Mouse (Mus musculus): Measurements from ENCODE around the gene Pcf11. TPM values are rescaled to one million over a fixed set of nuclear protein-coding genes. Genes with fewer than 3 reads are reported as not detected.

Pcf11 gene
- polyA plus RNA-seq, 1 experiment from 2014 or later: 9.5 TPM

DNA sequence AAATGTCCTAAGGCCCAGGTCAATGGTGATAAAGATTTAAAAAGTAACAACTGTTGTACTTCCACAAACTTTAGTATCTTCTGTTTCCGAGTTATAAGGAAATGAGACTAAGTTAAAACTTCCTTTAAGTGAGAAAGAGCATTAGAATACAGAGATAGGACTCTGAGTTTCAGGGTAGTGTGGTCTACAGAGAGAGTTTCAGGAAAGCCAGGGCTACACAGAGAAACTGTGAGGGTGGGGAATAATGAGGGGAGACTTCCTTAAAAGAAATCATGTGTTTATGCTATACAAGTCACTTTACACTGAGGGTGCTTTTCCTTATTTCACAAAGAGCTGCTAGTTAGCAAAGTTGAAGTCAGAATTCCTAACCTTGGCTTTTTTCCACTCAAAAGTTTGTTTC is 16.4 kb downstream of the Pcf11 start:
- no peak overlapping the region for H3K4me2 ChIP-seq (ENCODE audit: low read depth, low read length)
- no peak overlapping the region for H3K27ac ChIP-seq (ENCODE audit: low read length)
- H3K27me3 ChIP-seq (ENCODE audit: control insufficient read depth, insufficient read depth, low read depth, low read length): no peaks in the 10 kb centered on the region
- ATAC-seq (ENCODE audit: low read depth): no peak
- H3K4me1 ChIP-seq (ENCODE audit: control insufficient read depth, low read depth, low read length): no peaks in the 10 kb centered on the region
- no peak overlapping the region for H3K4me3 ChIP-seq (ENCODE audit: low read depth, low read length)
- 66% methylated on average over 1 of the region's 1 CpGs for WGBS (ENCODE audit: insufficient replicate concordance)
- H3K9me3 ChIP-seq (replicated peaks; ENCODE audit: control insufficient read depth, low read length): no peaks in the 10 kb centered on the region
- peaks cover 42% of the 10 kb centered on the region for H3K36me3 ChIP-seq (ENCODE audit: control insufficient read depth, insufficient read depth)
- no peak overlapping the region for H3K9ac ChIP-seq (ENCODE audit: low read depth, low read length)

DNA sequence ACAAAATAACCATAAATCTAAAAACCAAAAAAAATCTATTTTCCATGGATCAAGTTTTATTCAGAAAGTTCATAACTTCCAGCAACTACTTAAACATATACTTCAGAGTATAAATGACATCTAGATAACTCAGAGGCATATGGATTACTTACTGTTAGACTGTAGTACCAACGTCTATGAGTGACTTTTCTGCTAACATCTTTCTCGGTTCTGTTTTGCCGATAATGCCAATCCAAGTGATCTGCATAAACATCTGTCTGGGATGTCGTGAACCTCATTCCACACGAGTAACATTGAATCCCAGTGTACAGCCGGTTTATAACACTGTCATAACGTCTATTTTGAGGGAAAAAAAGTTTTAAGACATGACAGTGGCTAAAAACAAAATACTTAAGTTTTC is 21.9 kb downstream of the Pcf11 start:
- no peak overlapping the region for H3K27ac ChIP-seq (ENCODE audit: low read length)
- no peak overlapping the region for H3K4me2 ChIP-seq (ENCODE audit: low read depth, low read length)
- no peaks in the 10 kb centered on the region for H3K27me3 ChIP-seq (ENCODE audit: control insufficient read depth, insufficient read depth, low read depth, low read length)
- ATAC-seq (ENCODE audit: low read depth): no peak
- 83% methylated on average over 7 of the region's 7 CpGs for WGBS (ENCODE audit: insufficient replicate concordance)
- no peaks in the 10 kb centered on the region for H3K4me1 ChIP-seq (ENCODE audit: control insufficient read depth, low read depth, low read length)
- H3K36me3 ChIP-seq (ENCODE audit: control insufficient read depth, insufficient read depth): peaks cover 39% of the 10 kb centered on the region
- H3K9ac ChIP-seq (ENCODE audit: low read depth, low read length): no peak overlapping the region
- no peaks in the 10 kb centered on the region for H3K9me3 ChIP-seq (replicated peaks; ENCODE audit: control insufficient read depth, low read length)
- no peak overlapping the region for H3K4me3 ChIP-seq (ENCODE audit: low read depth, low read length)

DNA sequence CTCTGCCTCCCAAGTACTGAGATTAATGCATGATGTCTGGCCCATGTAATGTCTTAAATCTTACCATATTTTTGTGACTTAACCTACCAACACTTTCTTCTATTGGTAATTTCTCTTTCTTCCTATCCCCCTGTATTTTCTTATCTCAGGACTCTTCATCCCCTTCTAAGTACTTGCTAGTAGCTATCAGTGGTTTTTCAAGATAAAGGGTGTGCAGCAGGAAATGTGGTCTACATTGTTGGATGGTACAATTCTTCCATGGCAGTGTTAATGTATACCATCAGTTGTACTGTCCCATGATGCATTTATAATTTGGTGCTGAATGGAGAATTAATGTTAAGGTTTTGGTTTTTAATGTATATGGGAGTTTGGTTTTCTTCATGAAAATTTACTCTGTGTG is 27.4 kb downstream of the Pcf11 start:
- Histone ChIP-seq H3K9ac (ENCODE audit: low read depth, low read length) (no peak overlapping the region), H3K9me3 (replicated peaks; ENCODE audit: control insufficient read depth, low read length) (no peaks in the 10 kb centered on the region), H3K27ac (ENCODE audit: low read length) (no peak overlapping the region), H3K4me2 (ENCODE audit: low read depth, low read length) (no peak overlapping the region), H3K4me1 (ENCODE audit: control insufficient read depth, low read depth, low read length) (peaks cover 2% of the 10 kb centered on the region), H3K27me3 (ENCODE audit: control insufficient read depth, insufficient read depth, low read depth, low read length) (no peaks in the 10 kb centered on the region), H3K4me3 (ENCODE audit: low read depth, low read length) (no peak overlapping the region), H3K36me3 (ENCODE audit: control insufficient read depth, insufficient read depth) (peaks cover 29% of the 10 kb centered on the region)
- ATAC-seq (ENCODE audit: low read depth): no peak

DNA sequence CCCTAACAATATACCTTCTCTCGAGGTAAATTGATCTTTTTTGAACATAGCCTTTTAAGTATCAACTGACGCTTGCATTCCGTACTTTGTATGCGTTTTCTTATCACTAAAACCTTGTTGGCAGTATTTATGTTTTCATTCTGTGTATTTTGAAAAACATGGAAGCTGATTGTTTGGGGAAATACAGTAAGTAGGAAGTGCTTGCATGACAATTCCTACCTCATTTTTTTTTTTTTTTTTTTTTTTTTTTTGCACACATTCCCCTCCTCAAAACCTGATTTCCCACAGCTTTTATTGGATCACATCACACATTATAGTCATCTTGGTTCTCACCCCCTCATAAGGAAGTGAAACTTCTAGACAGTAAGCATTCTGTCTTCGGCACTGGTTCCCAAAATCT is 31.7 kb downstream of the Pcf11 start:
- WGBS (ENCODE audit: insufficient replicate concordance): 73% methylated on average over 5 of the region's 5 CpGs
- Histone ChIP-seq H3K27me3 (ENCODE audit: control insufficient read depth, insufficient read depth, low read depth, low read length) (peaks cover 9% of the 10 kb centered on the region), H3K9me3 (replicated peaks; ENCODE audit: control insufficient read depth, low read length) (no peaks in the 10 kb centered on the region), H3K9ac (ENCODE audit: low read depth, low read length) (no peak overlapping the region), H3K36me3 (ENCODE audit: control insufficient read depth, insufficient read depth) (peaks cover 5% of the 10 kb centered on the region), H3K4me1 (ENCODE audit: control insufficient read depth, low read depth, low read length) (peaks cover 10% of the 10 kb centered on the region), H3K4me2 (ENCODE audit: low read depth, low read length) (peak overlapping the region; percentile 99; the same call in 1 of the 2 replicates), H3K4me3 (ENCODE audit: low read depth, low read length) (peak overlapping the region; percentile 75; the same call in 1 of the 2 replicates), H3K27ac (ENCODE audit: low read length) (no peak overlapping the region)
- ATAC-seq (ENCODE audit: low read depth): no peak

DNA sequence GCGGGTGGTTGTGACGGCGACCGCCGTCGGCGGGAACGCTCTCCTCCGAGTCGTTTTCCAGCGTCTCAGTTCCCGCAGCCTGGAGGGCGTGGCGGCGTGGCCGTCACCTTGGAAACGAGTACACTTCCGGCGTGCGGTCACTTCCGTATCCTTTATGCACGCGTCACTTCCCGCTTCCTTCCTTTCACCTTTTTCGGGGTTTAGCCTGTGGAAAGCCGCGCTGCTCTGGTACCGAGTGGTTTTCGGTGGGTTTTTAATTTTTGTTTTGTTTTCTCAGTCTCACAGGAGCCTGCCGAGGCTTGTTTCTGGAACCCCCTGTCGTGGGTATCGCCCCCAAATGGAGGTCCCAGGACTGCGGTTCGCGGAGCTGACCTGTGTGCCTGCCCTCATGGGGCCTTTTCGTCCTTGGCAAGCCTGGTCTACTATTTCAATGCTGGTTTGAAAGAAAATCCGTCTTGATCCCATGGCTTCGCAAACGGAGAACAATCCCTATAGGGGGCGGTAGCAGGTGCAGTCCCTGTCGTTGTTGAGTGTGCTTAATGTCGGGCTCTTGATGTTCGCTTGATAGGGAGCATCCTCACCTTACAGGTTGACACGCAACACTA is 32.6 kb downstream of the Pcf11 start, which contains the start of gene Ankrd42:
TSS of gene Ankrd42 (minus strand) at position 122 of the 605 bp plus-strand sequence.
- peak within 1 kb of the TSS; percentile 41; the same call in 1 of the 2 replicates for H3K27ac ChIP-seq (ENCODE audit: low read length)
- H3K4me2 ChIP-seq (ENCODE audit: low read depth, low read length): peak within 1 kb of the TSS; percentile 99
- ATAC-seq (ENCODE audit: low read depth): peak; percentile 98
- peaks cover 10% of the 10 kb centered on the region for H3K4me1 ChIP-seq (ENCODE audit: control insufficient read depth, low read depth, low read length)
- peaks cover under 1% of the 10 kb centered on the region; the same call in 1 of the 2 replicates for H3K36me3 ChIP-seq (ENCODE audit: control insufficient read depth, insufficient read depth)
- peaks cover 9% of the 10 kb centered on the region for H3K27me3 ChIP-seq (ENCODE audit: control insufficient read depth, insufficient read depth, low read depth, low read length)
- H3K9ac ChIP-seq (ENCODE audit: low read depth, low read length): peak within 1 kb of the TSS; percentile 74
- H3K4me3 ChIP-seq (ENCODE audit: low read depth, low read length): peak within 1 kb of the TSS; percentile 75
- H3K9me3 ChIP-seq (replicated peaks; ENCODE audit: control insufficient read depth, low read length): no peaks in the 10 kb centered on the region
- WGBS (ENCODE audit: insufficient replicate concordance): under 1% methylated on average over 44 of the region's 44 CpGs

DNA sequence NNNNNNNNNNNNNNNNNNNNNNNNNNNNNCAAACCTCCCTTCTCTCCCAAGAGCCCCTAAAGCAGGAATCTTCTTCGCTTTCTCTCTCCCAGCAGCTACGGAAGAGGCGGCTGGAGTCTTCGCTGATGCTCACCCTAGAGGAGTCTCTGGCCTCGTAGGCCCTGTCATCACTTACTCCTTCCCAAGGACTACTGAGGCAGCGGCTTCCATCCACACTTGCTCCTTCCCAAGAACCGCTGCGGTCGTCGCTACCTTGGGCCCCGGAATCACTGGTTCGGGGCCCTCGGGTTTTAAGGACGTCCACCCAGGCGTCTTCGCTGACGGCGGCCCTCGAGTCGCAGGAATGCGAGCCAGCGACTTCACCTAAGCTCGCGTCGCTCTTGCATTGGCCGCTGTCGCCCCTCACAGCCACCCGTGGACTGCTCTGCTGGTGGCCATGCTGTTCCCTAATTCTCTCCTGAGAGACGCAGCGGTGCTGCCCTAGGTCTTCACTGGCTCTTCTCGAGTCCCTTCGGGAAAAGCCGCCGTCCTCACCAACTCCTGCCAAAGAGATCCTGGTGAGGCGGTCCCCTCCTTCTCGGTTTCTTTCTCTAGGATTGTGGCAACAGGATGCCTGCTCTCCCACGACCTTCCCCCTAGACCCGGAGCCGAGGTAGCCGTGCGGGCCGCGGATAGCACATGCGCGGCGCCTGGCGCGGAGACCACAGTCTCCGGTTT is 33.3 kb downstream of the Pcf11 start:
- H3K27me3 ChIP-seq (ENCODE audit: control insufficient read depth, insufficient read depth, low read depth, low read length): peaks cover 9% of the 10 kb centered on the region
- H3K9ac ChIP-seq (ENCODE audit: low read depth, low read length): peak overlapping the region; percentile 74
- WGBS (ENCODE audit: insufficient replicate concordance): 3% methylated on average over 49 of the region's 49 CpGs
- H3K4me2 ChIP-seq (ENCODE audit: low read depth, low read length): peak overlapping the region; percentile 99
- H3K4me1 ChIP-seq (ENCODE audit: control insufficient read depth, low read depth, low read length): peaks cover 10% of the 10 kb centered on the region
- no peaks in the 10 kb centered on the region for H3K36me3 ChIP-seq (ENCODE audit: control insufficient read depth, insufficient read depth)
- H3K9me3 ChIP-seq (replicated peaks; ENCODE audit: control insufficient read depth, low read length): no peaks in the 10 kb centered on the region
- peak overlapping the region; percentile 75 for H3K4me3 ChIP-seq (ENCODE audit: low read depth, low read length)
- ATAC-seq (ENCODE audit: low read depth): peak; percentile 37
- H3K27ac ChIP-seq (ENCODE audit: low read length): no peak overlapping the region

DNA sequence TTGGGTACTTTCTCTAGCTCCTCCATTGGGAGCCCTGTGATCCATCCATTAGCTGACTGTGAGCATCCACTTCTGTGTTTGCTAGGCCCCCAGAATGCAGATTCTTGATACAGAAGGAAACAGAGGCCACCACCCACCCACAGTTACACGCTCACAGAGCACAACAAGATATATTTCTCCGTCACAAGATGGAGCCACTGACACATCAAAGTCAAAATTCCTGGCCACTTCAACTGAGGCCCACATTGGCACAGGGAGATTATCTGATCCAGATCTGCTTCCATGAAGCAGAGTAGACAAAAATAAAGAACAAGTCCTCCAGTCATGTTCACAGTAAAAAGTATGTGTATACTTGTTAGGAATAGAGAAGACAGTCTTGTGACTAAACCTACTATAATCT is 39.6 kb downstream of the Pcf11 start:
- Histone ChIP-seq H3K9me3 (replicated peaks; ENCODE audit: control insufficient read depth, low read length) (no peaks in the 10 kb centered on the region), H3K4me1 (ENCODE audit: control insufficient read depth, low read depth, low read length) (no peaks in the 10 kb centered on the region), H3K36me3 (ENCODE audit: control insufficient read depth, insufficient read depth) (no peaks in the 10 kb centered on the region), H3K4me3 (ENCODE audit: low read depth, low read length) (no peak overlapping the region), H3K27me3 (ENCODE audit: control insufficient read depth, insufficient read depth, low read depth, low read length) (no peaks in the 10 kb centered on the region), H3K4me2 (ENCODE audit: low read depth, low read length) (no peak overlapping the region), H3K9ac (ENCODE audit: low read depth, low read length) (no peak overlapping the region), H3K27ac (ENCODE audit: low read length) (no peak overlapping the region)
- no peak for ATAC-seq (ENCODE audit: low read depth)
- WGBS (ENCODE audit: insufficient replicate concordance): 36% methylated on average over 2 of the region's 2 CpGs

DNA sequence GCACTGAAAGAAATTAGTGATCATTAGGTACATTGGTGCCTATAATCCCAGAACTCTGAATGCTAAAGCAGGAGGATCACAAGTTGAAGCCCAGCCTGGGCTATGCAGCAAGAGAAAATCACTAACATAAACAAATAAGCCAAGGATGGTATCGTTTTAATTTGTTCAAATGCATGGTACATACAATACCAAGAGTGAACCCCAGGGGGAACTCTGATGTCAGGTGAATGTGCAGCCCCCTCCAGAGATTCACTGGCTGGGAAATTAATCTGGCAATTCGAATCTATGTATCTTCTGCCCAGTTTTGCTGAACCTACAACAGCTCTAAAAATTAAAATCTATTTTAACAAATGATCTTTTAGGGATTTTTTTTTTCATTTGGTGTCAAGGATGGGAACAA is 45.2 kb downstream of the Pcf11 start:
- no peaks in the 10 kb centered on the region for H3K4me1 ChIP-seq (ENCODE audit: control insufficient read depth, low read depth, low read length)
- no peak overlapping the region for H3K27ac ChIP-seq (ENCODE audit: low read length)
- WGBS (ENCODE audit: insufficient replicate concordance): 26% methylated on average over 2 of the region's 2 CpGs
- H3K9ac ChIP-seq (ENCODE audit: low read depth, low read length): no peak overlapping the region
- no peak overlapping the region for H3K4me2 ChIP-seq (ENCODE audit: low read depth, low read length)
- no peak for ATAC-seq (ENCODE audit: low read depth)
- H3K9me3 ChIP-seq (replicated peaks; ENCODE audit: control insufficient read depth, low read length): no peaks in the 10 kb centered on the region
- no peaks in the 10 kb centered on the region for H3K36me3 ChIP-seq (ENCODE audit: control insufficient read depth, insufficient read depth)
- no peak overlapping the region for H3K4me3 ChIP-seq (ENCODE audit: low read depth, low read length)
- H3K27me3 ChIP-seq (ENCODE audit: control insufficient read depth, insufficient read depth, low read depth, low read length): no peaks in the 10 kb centered on the region

DNA sequence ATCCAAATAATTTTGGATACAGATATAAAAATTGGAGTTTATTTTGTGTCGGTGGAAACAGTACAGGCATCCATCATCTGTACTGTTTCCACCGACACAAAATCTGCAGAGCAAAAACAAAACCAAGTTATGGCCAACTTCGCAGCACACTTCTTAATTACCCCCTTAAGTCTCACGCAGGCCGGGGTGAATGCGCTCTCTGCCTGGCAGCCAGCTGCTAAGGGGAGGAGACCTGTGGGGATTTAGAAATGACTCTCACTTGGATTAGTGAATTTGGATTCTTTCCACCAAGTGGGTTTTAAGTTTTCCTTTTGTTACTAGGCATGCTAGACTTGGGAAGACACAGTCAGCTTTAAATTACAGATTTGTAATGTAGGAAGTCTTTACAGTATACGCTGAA is 58.9 kb downstream of the Pcf11 start:
- no peak overlapping the region for H3K4me2 ChIP-seq (ENCODE audit: low read depth, low read length)
- no peak overlapping the region for H3K27ac ChIP-seq (ENCODE audit: low read length)
- no peak overlapping the region for H3K9ac ChIP-seq (ENCODE audit: low read depth, low read length)
- H3K9me3 ChIP-seq (replicated peaks; ENCODE audit: control insufficient read depth, low read length): no peaks in the 10 kb centered on the region
- no peaks in the 10 kb centered on the region for H3K27me3 ChIP-seq (ENCODE audit: control insufficient read depth, insufficient read depth, low read depth, low read length)
- ATAC-seq (ENCODE audit: low read depth): no peak
- H3K4me1 ChIP-seq (ENCODE audit: control insufficient read depth, low read depth, low read length): no peaks in the 10 kb centered on the region
- WGBS (ENCODE audit: insufficient replicate concordance): 70% methylated on average over 7 of the region's 7 CpGs
- no peaks in the 10 kb centered on the region for H3K36me3 ChIP-seq (ENCODE audit: control insufficient read depth, insufficient read depth)
- no peak overlapping the region for H3K4me3 ChIP-seq (ENCODE audit: low read depth, low read length)

Data from liver, embryonic 16.5 days (tissue).